Mouse (Mus musculus) liver, postnatal 0 days (tissue): ENCODE data around the gene Gfer. TPM values are rescaled to one million over a fixed set of nuclear protein-coding genes. Genes with fewer than 3 reads are reported as not detected.

ENCODE experiments used
- ATAC-seq: fragments of 200-750 bp; cut with Nextera tagmentation; 2 replicates; pipeline ENCODE4 v1.8.0; 2017; ENCODE audit warnings: mild to moderate bottlenecking, moderate library complexity
- DNase-seq: peaks from one replicate; pipeline ENCODE4 v3.0.0-alpha.2; 2016
- H3K27ac ChIP-seq: fragments of 300-500 bp; sonication (generic); 2 replicates; pipeline ENCODE4 v1.5.1; 2014; ENCODE audit warnings: antibody characterized with exemption, moderate library complexity, mild to moderate bottlenecking, low read depth
- H3K27me3 ChIP-seq: fragments of 300-500 bp; sonication (generic); 2 replicates; pipeline ENCODE4 v1.6.1; 2014; ENCODE audit warnings: low read length, control low read depth, mixed read lengths; ENCODE audit not compliant: insufficient read depth
- H3K36me3 ChIP-seq: fragments of 300-500 bp; sonication (generic); replicated peaks from 2 replicates; pipeline ENCODE4 v1.6.1; 2014; ENCODE audit warnings: mild to moderate bottlenecking, control low read depth, low read length, moderate library complexity, mixed read lengths; ENCODE audit not compliant: insufficient read depth
- H3K4me1 ChIP-seq: fragments of 300-500 bp; sonication (generic); 2 replicates; pipeline ENCODE4 v1.6.1; 2014; ENCODE audit warnings: antibody characterized with exemption, mild to moderate bottlenecking, control low read depth; ENCODE audit not compliant: insufficient read depth
- H3K4me2 ChIP-seq: fragments of 300-500 bp; sonication (generic); 2 replicates; pipeline ENCODE4 v1.6.1; 2014; ENCODE audit warnings: low read depth, mild to moderate bottlenecking, low read length, moderate library complexity, mixed read lengths
- H3K4me3 ChIP-seq: fragments of 300-500 bp; sonication (generic); 2 replicates; pipeline ENCODE4 v1.5.1; 2014; ENCODE audit warnings: low read depth, low read length
- H3K9ac ChIP-seq: fragments of 300-500 bp; sonication (generic); replicated peaks from 2 replicates; pipeline ENCODE4 v1.6.1; 2014; ENCODE audit warnings: mild to moderate bottlenecking, moderate library complexity
- H3K9me3 ChIP-seq: fragments of 300-500 bp; sonication (generic); 2 replicates; pipeline ENCODE4 v1.6.1; 2016; ENCODE audit warnings: mild to moderate bottlenecking, control low read depth, low read length, mixed read lengths
- CTCF ChIP-seq: sonication (generic); IDR thresholded peaks from 2 replicates; pipeline ENCODE4 v1.5.1; 2016; ENCODE audit warnings: antibody characterized with exemption, low read depth
- EP300 ChIP-seq: IDR thresholded peaks from 2 replicates; pipeline ENCODE4 v1.6.1; 2016; ENCODE audit warnings: antibody characterized with exemption, low read depth, mild to moderate bottlenecking
- WGBS: fragments of 180-500 bp; shearing (Covaris S2); extraction: QIAGEN DNeasy Blood & Tissue Kit; methylation state at CpG from one replicate; pipeline ENCODE4 v1.1.7; 2014; ENCODE audit not compliant: insufficient replicate concordance; 5-methylcytosine and 5-hydroxymethylcytosine counted together
- polyA plus RNA-seq: library from polyadenylated mRNA; unstranded; fragments of >200 nt; fragmentation: Nextera tagmentation; extraction: Ambion mirVana; gene quantifications from 2 replicates; pipeline ENCODE4 v1.2.1, GENCODE M21; 2015

Gene Gfer
- 46.5 and 50.7 TPM in 2 replicates for polyA plus RNA-seq

- H3K4me2 ChIP-seq = peak within 1 kb of the TSS; percentile 96
- H3K36me3 ChIP-seq = peaks cover 29% of the 10 kb centered on the region
- ATAC-seq (peak; percentile 93), DNase-seq (peak; percentile 94)
- no peaks in the 10 kb centered on the region for H3K9me3 ChIP-seq
- H3K4me3 ChIP-seq = peak within 1 kb of the TSS; percentile 93
- peaks cover 18% of the 10 kb centered on the region for H3K4me1 ChIP-seq
- TF ChIP-seq EP300 (no peak), CTCF (peak; percentile 35)
- WGBS = 2% methylated on average over 55 of the region's 76 CpGs
- 0 out of 2 replicates have a peak, but pooled peaks cover under 1% of the 10 kb centered on the region for H3K27me3 ChIP-seq
- H3K9ac ChIP-seq = peak within 1 kb of the TSS; percentile 87
- peak within 1 kb of the TSS; percentile 92 for H3K27ac ChIP-seq
Measured at GRCm38 (mm10) chr17:24696011-24696697, at the start of gene Gfer, which contains the start of gene Noxo1. Gene Gfer, minus strand, starts transcription at chr17:24696156. Gene Noxo1, plus strand, starts transcription at chr17:24696234.

GRCm38 (mm10) chr17:24744381-24744780 is 48.4 kb upstream of the Gfer start:
- ATAC-seq = no peak
- DNase-seq = no peak
- H3K27ac ChIP-seq = no peak overlapping the region
- no peak for TF ChIP-seq CTCF
- TF ChIP-seq EP300 = no peak
- H3K9ac ChIP-seq = no peak overlapping the region
- H3K4me3 ChIP-seq = no peak overlapping the region
- no peaks in the 10 kb centered on the region for H3K27me3 ChIP-seq
- H3K36me3 ChIP-seq = peaks cover 28% of the 10 kb centered on the region
- H3K4me2 ChIP-seq = no peak overlapping the region
- WGBS = 72% methylated on average over 3 of the region's 3 CpGs
- no peaks in the 10 kb centered on the region for H3K9me3 ChIP-seq
- peaks cover 14% of the 10 kb centered on the region for H3K4me1 ChIP-seq

GRCm38 (mm10) chr17:24743896-24744295 is 47.9 kb upstream of the Gfer start:
- Histone ChIP-seq H3K4me1 (peaks cover 19% of the 10 kb centered on the region), H3K36me3 (peaks cover 31% of the 10 kb centered on the region), H3K9me3 (no peaks in the 10 kb centered on the region), H3K4me3 (no peak overlapping the region), H3K9ac (no peak overlapping the region), H3K4me2 (no peak overlapping the region), H3K27ac (0 out of 2 replicates have a peak overlapping the region, but pooled peaks have one; percentile 86), H3K27me3 (no peaks in the 10 kb centered on the region)
- TF ChIP-seq CTCF (no peak), EP300 (no peak)
- 70% methylated on average over 5 of the region's 5 CpGs for WGBS
- DNase-seq = no peak
- no peak for ATAC-seq

GRCm38 (mm10) chr17:24742307-24742706 is 46.4 kb upstream of the Gfer start:
- Histone ChIP-seq H3K9me3 (no peaks in the 10 kb centered on the region), H3K4me3 (no peak overlapping the region), H3K4me2 (peak overlapping the region; percentile 35; the same call in 1 of the 2 replicates), H3K36me3 (peaks cover 31% of the 10 kb centered on the region), H3K27ac (peak overlapping the region; percentile 86), H3K9ac (no peak overlapping the region), H3K27me3 (no peaks in the 10 kb centered on the region), H3K4me1 (peaks cover 22% of the 10 kb centered on the region)
- peak; percentile 78 for ATAC-seq
- TF ChIP-seq CTCF (no peak), EP300 (peak; percentile 56; the same call in 1 of the 2 replicates)
- WGBS = 47% methylated on average over 8 of the region's 8 CpGs
- DNase-seq = peak; percentile 68

- peaks cover 31% of the 10 kb centered on the region for H3K36me3 ChIP-seq
- 71% methylated on average over 8 of the region's 8 CpGs for WGBS
- ATAC-seq (no peak), DNase-seq (no peak)
- H3K4me3 ChIP-seq = no peak overlapping the region
- H3K27me3 ChIP-seq = no peaks in the 10 kb centered on the region
- TF ChIP-seq CTCF (no peak), EP300 (no peak)
- no peaks in the 10 kb centered on the region for H3K9me3 ChIP-seq
- no peak overlapping the region for H3K9ac ChIP-seq
- no peak overlapping the region for H3K27ac ChIP-seq
- peaks cover 36% of the 10 kb centered on the region for H3K4me1 ChIP-seq
- H3K4me2 ChIP-seq = no peak overlapping the region
Measured at GRCm38 (mm10) chr17:24739926-24740325, 44.0 kb upstream of the Gfer start.

- Histone ChIP-seq H3K4me2 (peak overlapping the region; percentile 98), H3K27me3 (no peaks in the 10 kb centered on the region), H3K27ac (peak overlapping the region; percentile 98), H3K4me1 (peaks cover 36% of the 10 kb centered on the region), H3K9ac (peak overlapping the region; percentile 92), H3K4me3 (peak overlapping the region; percentile 90), H3K36me3 (peaks cover 30% of the 10 kb centered on the region), H3K9me3 (no peaks in the 10 kb centered on the region)
- peak; percentile 60 for DNase-seq
- WGBS = 62% methylated on average over 4 of the region's 4 CpGs
- TF ChIP-seq EP300 (no peak), CTCF (no peak)
- no peak for ATAC-seq
Measured at GRCm38 (mm10) chr17:24738238-24738637, 42.3 kb upstream of the Gfer start.
